Comparison of ENCODE assay signal across 15 mouse cellular contexts in the genomic region with DNA sequence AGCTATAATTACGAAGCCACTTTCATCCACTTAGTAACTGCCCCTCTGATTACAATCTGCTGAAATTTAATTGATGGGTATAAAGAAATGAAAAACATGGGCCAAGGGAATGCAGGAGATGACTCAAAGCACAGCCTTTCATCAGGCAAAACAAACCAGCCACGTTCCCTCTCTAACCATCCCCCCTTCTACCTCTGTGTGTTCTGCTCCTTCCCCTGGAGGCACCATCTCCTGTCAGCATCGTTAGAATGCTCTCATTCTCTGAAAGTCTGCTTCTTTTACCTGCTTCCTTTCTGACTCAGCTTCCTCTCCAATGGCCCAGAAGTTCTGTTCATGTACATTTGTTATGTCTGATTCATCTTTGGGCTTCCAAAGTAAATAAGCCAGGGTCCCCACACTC. TPM values are rescaled to one million over a fixed set of nuclear protein-coding genes. Genes with fewer than 3 reads are reported as not detected.
DNase-seq lines count a peak whose midpoint lies in the region; ATAC-seq lines count a peak whose summit lies in the region.
"Had no signal": no experiment of that assay in that cellular context is flagged by ENCODE, and none has a peak within 500 bp of the region (broad histone marks: within the 10 kb centered on the region; RNA-seq: fewer than 3 reads in every experiment).

No protein-coding gene starts in this region.

- WGBS in midbrain, embryonic 11.5 days = 50% methylated on average over 3 of the region's 3 CpGs
- WGBS in midbrain, embryonic 10.5 days = 57% methylated on average over 3 of the region's 3 CpGs
- 29% methylated on average over 3 of the region's 3 CpGs for WGBS in midbrain, embryonic 15.5 days
- WGBS in kidney, embryonic 15.5 days = 32% methylated on average over 3 of the region's 3 CpGs

- no peak overlapping the region for H3K27ac ChIP-seq in midbrain, embryonic 11.5 days (ENCODE audit: low read depth, low read length)
- H3K27ac ChIP-seq in midbrain, embryonic 10.5 days (replicated peaks) = no peak overlapping the region
- 0 out of 2 replicates have a peak overlapping the region, but pooled peaks have one; percentile 25 for H3K27ac ChIP-seq in midbrain, embryonic 15.5 days
- no peak overlapping the region for H3K27ac ChIP-seq in kidney, embryonic 15.5 days
- H3K27ac ChIP-seq: kidney, postnatal 0 days; liver, embryonic 14.5 days; midbrain, embryonic 12.5 days had no signal

- H3K36me3 ChIP-seq in midbrain, embryonic 11.5 days (ENCODE audit: control insufficient read depth, insufficient read depth, low read length) = no peaks in the 10 kb centered on the region
- 0 out of 2 replicates have a peak, but pooled peaks cover 7% of the 10 kb centered on the region for H3K36me3 ChIP-seq in midbrain, embryonic 10.5 days
- no peaks in the 10 kb centered on the region for H3K36me3 ChIP-seq in midbrain, embryonic 15.5 days (replicated peaks)
- peaks cover 3% of the 10 kb centered on the region; the same call in 1 of the 2 replicates for H3K36me3 ChIP-seq in kidney, embryonic 15.5 days

- no peak overlapping the region for H3K4me3 ChIP-seq in midbrain, embryonic 11.5 days (ENCODE audit: low read depth, low read length)
- no peak overlapping the region for H3K4me3 ChIP-seq in midbrain, embryonic 10.5 days
- H3K4me3 ChIP-seq in midbrain, embryonic 15.5 days = no peak overlapping the region
- H3K4me3 ChIP-seq in kidney, embryonic 15.5 days (replicated peaks) = no peak overlapping the region
- H3K4me3 ChIP-seq: heart, embryonic 12.5 days; midbrain, embryonic 12.5 days had no signal

- DNase-seq in midbrain, embryonic 11.5 days (ENCODE audit: low spot score, missing footprints) = peak; percentile 44
- no peak for DNase-seq in midbrain, embryonic 10.5 days (ENCODE audit: low spot score)
- peak; percentile 45 for DNase-seq in CD4-positive, CD25-positive, alpha-beta regulatory T cell, adult 2 months (ENCODE audit: low read depth, low spot score)
- DNase-seq: cerebellum, adult 11-12 months; gastrocnemius, postnatal 14 days; lung, postnatal 14 days; right cerebral cortex, postnatal 25 days had no signal

- H3K9me3 ChIP-seq in midbrain, embryonic 11.5 days (ENCODE audit: control insufficient read depth, low read length) = no peaks in the 10 kb centered on the region
- no peaks in the 10 kb centered on the region for H3K9me3 ChIP-seq in midbrain, embryonic 10.5 days (replicated peaks)
- no peaks in the 10 kb centered on the region for H3K9me3 ChIP-seq in midbrain, embryonic 15.5 days
- no peaks in the 10 kb centered on the region for H3K9me3 ChIP-seq in kidney, embryonic 15.5 days (replicated peaks)
- H3K9me3 ChIP-seq: heart, embryonic 12.5 days; midbrain, embryonic 12.5 days had no signal

- no peaks in the 10 kb centered on the region for H3K4me1 ChIP-seq in midbrain, embryonic 11.5 days (ENCODE audit: control insufficient read depth, insufficient read depth, low read length)
- no peaks in the 10 kb centered on the region for H3K4me1 ChIP-seq in midbrain, embryonic 10.5 days
- H3K4me1 ChIP-seq in midbrain, embryonic 15.5 days = peaks cover 11% of the 10 kb centered on the region
- peaks cover 3% of the 10 kb centered on the region; the same call in 1 of the 2 replicates for H3K4me1 ChIP-seq in kidney, embryonic 15.5 days

- H3K4me2 ChIP-seq in midbrain, embryonic 11.5 days = no peak overlapping the region
- no peak overlapping the region for H3K4me2 ChIP-seq in midbrain, embryonic 15.5 days
- H3K4me2 ChIP-seq in kidney, embryonic 15.5 days = no peak overlapping the region
- H3K4me2 ChIP-seq: heart, embryonic 12.5 days; midbrain, embryonic 12.5 days had no signal

- H3K9ac ChIP-seq in midbrain, embryonic 11.5 days (ENCODE audit: low read length) = no peak overlapping the region
- no peak overlapping the region for H3K9ac ChIP-seq in midbrain, embryonic 15.5 days
- no peak overlapping the region for H3K9ac ChIP-seq in kidney, embryonic 15.5 days
- H3K9ac ChIP-seq: heart, embryonic 12.5 days; liver, embryonic 14.5 days; midbrain, embryonic 12.5 days had no signal

- no peaks in the 10 kb centered on the region; the same call in 1 of the 2 replicates for H3K27me3 ChIP-seq in midbrain, embryonic 11.5 days (ENCODE audit: control insufficient read depth, insufficient read depth, low read length)
- H3K27me3 ChIP-seq in midbrain, embryonic 10.5 days (ENCODE audit: low read depth, poor library complexity, severe bottlenecking) = peaks cover 8% of the 10 kb centered on the region
- H3K27me3 ChIP-seq in midbrain, embryonic 15.5 days (replicated peaks) = no peaks in the 10 kb centered on the region
- no peaks in the 10 kb centered on the region for H3K27me3 ChIP-seq in kidney, embryonic 15.5 days
- H3K27me3 ChIP-seq: heart, embryonic 12.5 days had no signal

- no peak for ATAC-seq in midbrain, embryonic 11.5 days (ENCODE audit: low FRiP score)
- ATAC-seq in activated CD4-positive, CD25-positive, alpha-beta regulatory T cell, adult 4 months = peak; percentile 64
- ATAC-seq in midbrain, embryonic 15.5 days (replicated peaks) = peak; percentile 51; the same call in 1 of the 2 replicates
- ATAC-seq in megakaryocyte-erythroid progenitor cell, adult 5-6 weeks (replicated peaks; ENCODE audit: low FRiP score, low TSS enrichment, poor library complexity, severe bottlenecking) = no peak
- no peak for ATAC-seq in kidney, embryonic 15.5 days (replicated peaks; ENCODE audit: low FRiP score)

RNA-seq across cellular contexts. Expression of gene Slc22a15, which starts 6.6 kb away (rescaled TPM):
- 4.6 and 5.0 TPM in 2 replicates for polyA plus RNA-seq in midbrain, embryonic 11.5 days (2014; fragmentation: Nextera tagmentation; extraction: Ambion mirVana)
- 3.7 and 5.0 TPM in 2 replicates for polyA plus RNA-seq in midbrain, embryonic 10.5 days (2016; fragmentation: Nextera tagmentation; extraction: Ambion mirVana)
- 10 to 100 TPM in 1 of 2 experiments, 1 to 10 TPM in 1; 7.5 to 21.7 TPM for polyA plus RNA-seq in activated CD4-positive, CD25-positive, alpha-beta regulatory T cell, adult 4 months (2017; shearing (Covaris generic))
- polyA plus RNA-seq in midbrain, embryonic 15.5 days (2015; fragmentation: Nextera tagmentation; extraction: Ambion mirVana) = 7.5 and 7.6 TPM in 2 replicates
- 1.7 and 2.1 TPM in 2 replicates for total RNA-seq in megakaryocyte-erythroid progenitor cell, adult 5-6 weeks (2014; fragmentation: Nextera tagmentation)
- 0.42 and 1.2 TPM in 2 replicates for total RNA-seq in megakaryocyte-erythroid progenitor cell, adult 5-6 weeks (2017)
- 3.1 and 3.9 TPM in 2 replicates for polyA plus RNA-seq in kidney, embryonic 15.5 days (2015; fragmentation: Nextera tagmentation; extraction: Ambion mirVana)

Comparison
In these comparisons a context has a peak if more than half of its experiments do, and no peak if none do; other contexts are left out.
1. ATAC-seq: peak in activated CD4-positive, CD25-positive, alpha-beta regulatory T cell, adult 4 months (single experiment) and midbrain, embryonic 15.5 days (single experiment); none in midbrain, embryonic 11.5 days (single experiment), megakaryocyte-erythroid progenitor cell, adult 5-6 weeks (single experiment) and kidney, embryonic 15.5 days (single experiment).